Comparison of ENCODE assay signal across 21 mouse cellular contexts in the genomic region with DNA sequence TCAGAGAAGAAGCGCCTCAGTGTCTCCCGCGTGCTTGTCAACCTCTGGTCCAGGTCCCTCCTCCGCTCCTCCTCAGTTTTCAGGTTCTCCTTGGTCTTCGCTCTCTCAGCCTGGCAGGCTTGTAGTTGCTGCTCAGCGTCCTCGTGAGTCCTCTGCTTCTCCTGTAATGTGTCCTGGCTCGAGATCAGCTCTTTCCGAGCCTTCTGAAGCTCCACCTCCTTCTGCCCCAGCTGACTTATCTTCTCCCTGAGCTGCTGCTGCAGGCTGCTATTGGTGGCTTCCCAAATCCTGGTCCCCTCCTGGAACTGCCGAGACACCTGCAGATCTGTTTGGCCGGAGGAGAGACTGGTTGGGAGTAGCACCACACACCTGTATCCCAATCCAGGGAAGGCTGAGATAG. TPM values are rescaled to one million over a fixed set of nuclear protein-coding genes. Genes with fewer than 3 reads are reported as not detected.
"Had no signal": no experiment of that assay in that cellular context is flagged by ENCODE, and none has a peak within 500 bp of the region (broad histone marks: within the 10 kb centered on the region; RNA-seq: fewer than 3 reads in every experiment).

No protein-coding gene starts in this region.

- H3K9me3 ChIP-seq: limb, embryonic 13.5 days; liver, embryonic 15.5 days; midbrain, embryonic 12.5 days; neural tube, embryonic 13.5 days had no signal

- H3K4me2 ChIP-seq: liver, embryonic 15.5 days; midbrain, embryonic 12.5 days had no signal

- H3K36me3 ChIP-seq: liver, embryonic 15.5 days had no signal

- H3K9ac ChIP-seq: limb, embryonic 13.5 days; liver, embryonic 15.5 days; midbrain, embryonic 12.5 days; neural tube, embryonic 13.5 days had no signal

- ATAC-seq: intestine, postnatal 0 days; lung, postnatal 0 days; midbrain, embryonic 16.5 days had no signal

- H3K4me1 ChIP-seq: liver, embryonic 15.5 days had no signal

- DNase-seq: kidney, adult 9 months; kidney, postnatal 4 days; left cerebral cortex, postnatal 4 days; retina, postnatal 1 day; right cerebral cortex, postnatal 4 days; spleen, adult 18-20 months had no signal

- H3K4me3 ChIP-seq: layer of hippocampus, adult 2 months; limb, embryonic 13.5 days; liver, embryonic 15.5 days; midbrain, embryonic 12.5 days; neural tube, embryonic 13.5 days had no signal

- H3K27ac ChIP-seq: kidney, postnatal 0 days; layer of hippocampus, adult 2 months; limb, embryonic 13.5 days; liver, embryonic 15.5 days; midbrain, embryonic 12.5 days; neural tube, embryonic 13.5 days had no signal

RNA-seq across cellular contexts. Expression of gene Cd72, which starts 2.1 kb away (rescaled TPM):
- total RNA-seq: layer of hippocampus, adult 2 months; layer of hippocampus, postnatal 14 days; left cerebral cortex, postnatal 4 days had no signal

RNA-seq across cellular contexts. Expression of gene Fam166b, which starts 23.4 kb away (rescaled TPM):
- total RNA-seq: liver, adult 2 months; megakaryocyte-erythroid progenitor cell, adult 5-6 weeks had no signal
- polyA plus RNA-seq: limb, embryonic 13.5 days; liver, adult 2 months; liver, embryonic 15.5 days; stomach, embryonic 16.5 days had no signal

RNA-seq across cellular contexts. Expression of gene Sit1, which starts 31.2 kb away (rescaled TPM):
- total RNA-seq: layer of hippocampus, adult 2 months; layer of hippocampus, postnatal 14 days; left cerebral cortex, adult 18-20 months; left cerebral cortex, postnatal 10 days; left cerebral cortex, postnatal 4 days; liver, adult 2 months had no signal
- polyA plus RNA-seq: intestine, postnatal 0 days; kidney, postnatal 0 days; limb, embryonic 13.5 days; lung, postnatal 0 days; midbrain, embryonic 12.5 days; midbrain, embryonic 16.5 days; neural tube, embryonic 13.5 days; stomach, embryonic 16.5 days had no signal
